Mouse (Mus musculus): ENCODE measurements around the gene 0610030E20Rik.

- TF ChIP-seq CTCF (IDR thresholded peaks at IDR 0.05; ENCODE audit: low read depth, low read length) = no peak
- TF ChIP-seq GATA1 (IDR thresholded peaks at IDR 0.05; ENCODE audit: borderline replicate concordance, low read length) = no peak
- TF ChIP-seq POLR2AphosphoS5 (IDR thresholded peaks at IDR 0.05; ENCODE audit: insufficient replicate concordance, low read depth, low read length) = no peak
- TF ChIP-seq TAL1 (conservative IDR thresholded peaks at IDR 0.05; ENCODE audit: low read depth, low read length) = no peak
- no peak for TF ChIP-seq GATA2 (IDR thresholded peaks at IDR 0.05; ENCODE audit: borderline replicate concordance, low read depth, low read length)
Measured at GRCm38 (mm10) chr6:72330133-72330532, 17.0 kb upstream of the 0610030E20Rik start.
